Mouse (Mus musculus) hindbrain, embryonic 15.5 days (tissue): ENCODE measurements at regions not wholly inside any gene's neighbourhood (a gene's known extent, or its start where the extent isn't known, plus 50 kb on each side); places are given as distances from the start of the nearest gene placed in this dataset.

Experiments
- ATAC-seq: fragments of 200-750 bp; cut with Nextera tagmentation; 2 replicates; pipeline ENCODE4 v1.8.0; 2017; ENCODE audit warnings: low read depth, moderate number of reproducible peaks, moderate TSS enrichment; ENCODE audit not compliant: low FRiP score
- H3K27ac ChIP-seq: fragments of 300-500 bp; sonication (generic); replicated peaks from 2 replicates; pipeline ENCODE4 v1.5.1; 2015; ENCODE audit warnings: mild to moderate bottlenecking, inconsistent platforms
- H3K27me3 ChIP-seq: fragments of 300-500 bp; sonication (generic); 2 replicates; pipeline ENCODE4 v1.6.1; 2015; ENCODE audit warnings: control low read depth, inconsistent platforms
- H3K36me3 ChIP-seq: fragments of 300-500 bp; sonication (generic); 2 replicates; pipeline ENCODE4 v1.6.1; 2015; ENCODE audit warnings: control low read depth, inconsistent platforms
- H3K4me1 ChIP-seq: fragments of 300-500 bp; sonication (generic); replicated peaks from 2 replicates; pipeline ENCODE4 v1.6.1; 2015; ENCODE audit warnings: control low read depth, inconsistent platforms
- H3K4me2 ChIP-seq: fragments of 300-500 bp; sonication (generic); 2 replicates; pipeline ENCODE4 v1.6.1; 2015; ENCODE audit warnings: moderate library complexity, mild to moderate bottlenecking, inconsistent platforms
- H3K4me3 ChIP-seq: fragments of 300-500 bp; sonication (generic); 2 replicates; pipeline ENCODE4 v1.5.1; 2015; ENCODE audit warnings: mild to moderate bottlenecking, inconsistent platforms
- H3K9ac ChIP-seq: fragments of 300-500 bp; sonication (generic); 2 replicates; pipeline ENCODE4 v1.6.1; 2015; ENCODE audit warnings: inconsistent platforms
- H3K9me3 ChIP-seq: fragments of 300-500 bp; sonication (generic); 2 replicates; pipeline ENCODE4 v1.6.1; 2016; ENCODE audit warnings: control low read depth, inconsistent platforms
- WGBS: fragments of 180-500 bp; shearing (Covaris S2); methylation state at CpG from one replicate; pipeline ENCODE4 v1.1.7; 2015; 5-methylcytosine and 5-hydroxymethylcytosine counted together

DNA sequence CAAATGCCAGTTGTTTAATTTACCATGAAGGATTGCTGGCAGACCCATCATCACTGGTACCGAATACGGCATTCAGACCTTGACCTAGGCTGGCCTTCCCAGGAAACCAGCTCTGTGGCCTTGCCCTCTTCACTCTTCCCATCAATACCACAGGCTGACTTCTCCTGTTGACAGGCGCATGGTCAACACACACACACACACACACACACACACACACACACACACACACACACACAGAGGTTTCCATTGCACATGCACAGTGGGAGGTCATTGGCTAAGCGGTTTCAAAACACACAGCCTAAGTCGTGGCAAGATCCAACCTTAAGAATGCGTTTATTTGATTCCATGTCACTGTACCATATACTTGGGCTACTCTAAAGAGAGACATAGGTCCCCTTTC, 298.7 kb upstream of the Klf3 start:
- Histone ChIP-seq H3K27me3 (no peaks in the 10 kb centered on the region), H3K4me1 (peaks cover 25% of the 10 kb centered on the region), H3K27ac (no peak overlapping the region), H3K4me3 (no peak overlapping the region), H3K4me2 (no peak overlapping the region), H3K36me3 (no peaks in the 10 kb centered on the region), H3K9me3 (no peaks in the 10 kb centered on the region), H3K9ac (no peak overlapping the region)
- 49% methylated on average over 6 of the region's 6 CpGs for WGBS
- no peak for ATAC-seq

DNA sequence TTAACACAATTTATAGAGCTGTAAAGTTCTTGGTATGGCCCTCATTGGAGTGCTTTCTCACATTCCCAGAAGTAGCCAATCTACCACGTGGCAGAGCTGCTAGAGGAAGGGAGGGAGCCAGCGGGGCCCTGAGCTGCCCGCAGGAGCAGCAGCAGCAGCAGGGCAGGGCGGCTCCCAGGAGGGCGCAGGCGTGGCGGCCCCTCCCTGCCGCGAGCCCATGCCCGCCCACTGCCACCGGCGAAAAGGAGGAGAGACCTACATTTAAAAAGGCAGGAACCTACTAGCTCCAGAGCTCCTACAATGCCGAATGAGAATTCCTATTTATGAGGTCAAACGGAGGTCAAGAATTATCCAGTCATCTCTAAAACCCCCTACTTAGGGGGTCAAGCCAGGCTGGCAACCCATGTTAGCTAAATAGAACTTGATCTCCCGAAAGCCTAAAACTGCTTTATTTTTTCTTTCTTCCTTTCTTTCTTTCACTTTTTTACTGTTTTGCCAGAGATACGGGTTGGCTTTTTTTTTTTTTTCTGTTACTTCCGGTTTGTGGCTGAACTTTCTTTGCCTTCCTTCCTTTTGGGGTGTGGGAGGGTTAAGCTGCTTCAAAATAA, 297.9 kb upstream of the Klf3 start:
- ATAC-seq = no peak; the same call in 1 of the 2 replicates
- no peaks in the 10 kb centered on the region for H3K27me3 ChIP-seq
- H3K9me3 ChIP-seq = no peaks in the 10 kb centered on the region
- no peaks in the 10 kb centered on the region for H3K36me3 ChIP-seq
- no peak overlapping the region for H3K27ac ChIP-seq
- H3K4me3 ChIP-seq = peak overlapping the region; percentile 35
- 2% methylated on average over 17 of the region's 17 CpGs for WGBS
- H3K4me2 ChIP-seq = peak overlapping the region; percentile 65
- H3K9ac ChIP-seq = no peak overlapping the region; the same call in 1 of the 2 replicates
- peaks cover 25% of the 10 kb centered on the region for H3K4me1 ChIP-seq

DNA sequence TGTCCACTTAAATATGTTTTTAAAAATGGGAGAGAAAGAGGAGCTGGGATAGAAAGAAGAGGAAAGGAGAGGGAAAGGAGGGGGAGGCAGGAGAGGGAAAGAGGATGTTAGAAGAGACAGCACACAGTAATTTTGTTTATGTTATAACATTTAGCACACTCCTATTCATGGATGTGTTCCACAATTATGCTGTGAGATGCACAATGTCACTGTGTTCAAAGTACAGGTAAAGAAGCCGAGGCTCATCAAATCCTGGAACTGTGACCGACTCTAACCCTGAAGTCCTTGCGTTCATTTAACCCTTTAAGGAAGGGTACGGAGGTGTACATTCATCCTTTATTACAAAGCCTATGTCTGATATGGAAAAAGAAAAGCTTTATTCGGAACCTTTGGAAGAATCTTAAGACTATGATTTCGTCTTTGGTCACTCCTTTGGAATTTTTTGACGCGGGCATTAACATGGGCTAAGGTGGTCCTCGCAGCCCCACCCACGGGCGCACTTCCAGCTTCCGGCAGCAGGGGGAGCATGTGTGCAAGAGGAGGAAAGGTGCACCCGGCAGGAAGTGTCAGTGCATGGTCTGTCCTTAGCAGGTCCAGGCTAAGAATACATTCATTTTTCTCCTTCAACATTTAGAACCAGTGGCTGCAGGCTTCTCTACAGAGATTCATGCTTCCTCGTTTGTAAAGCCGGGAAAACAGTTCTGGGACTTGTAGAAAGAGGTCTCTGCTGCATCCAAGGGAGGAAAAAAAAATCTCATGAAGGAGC, 297.2 kb upstream of the Klf3 start:
- Histone ChIP-seq H3K4me1 (peaks cover 25% of the 10 kb centered on the region), H3K27me3 (no peaks in the 10 kb centered on the region), H3K27ac (no peak overlapping the region; the same call in 1 of the 2 replicates), H3K4me3 (peak overlapping the region; percentile 35), H3K4me2 (peak overlapping the region; percentile 65), H3K9me3 (no peaks in the 10 kb centered on the region), H3K36me3 (no peaks in the 10 kb centered on the region), H3K9ac (0 out of 2 replicates have a peak overlapping the region, but pooled peaks have one; percentile 26)
- 2% methylated on average over 15 of the region's 15 CpGs for WGBS
- ATAC-seq = peak; percentile 55

DNA sequence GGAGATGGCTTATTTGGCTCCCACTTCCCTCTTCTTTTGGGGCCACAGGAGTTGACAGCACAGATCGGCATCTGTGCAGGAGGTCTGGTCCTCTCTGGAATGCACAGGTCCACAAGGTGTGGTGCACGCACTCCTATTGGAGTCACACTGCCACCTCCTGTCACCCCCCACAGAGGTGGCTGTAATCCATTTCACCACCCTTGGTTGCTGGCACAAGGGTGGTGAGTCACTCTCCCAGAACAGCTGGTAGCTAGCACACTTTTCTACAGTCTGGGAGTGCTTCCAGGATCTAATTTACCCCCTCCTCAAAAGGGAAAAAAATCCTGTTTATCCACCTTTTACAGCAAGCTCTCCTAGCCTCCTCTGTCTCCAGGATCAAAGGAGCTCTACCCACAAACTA, 294.6 kb upstream of the Klf3 start:
- 68% methylated on average over 2 of the region's 2 CpGs for WGBS
- H3K27me3 ChIP-seq = no peaks in the 10 kb centered on the region
- H3K9ac ChIP-seq = no peak overlapping the region
- H3K9me3 ChIP-seq = no peaks in the 10 kb centered on the region
- no peak overlapping the region for H3K4me3 ChIP-seq
- ATAC-seq = no peak
- no peak overlapping the region for H3K4me2 ChIP-seq
- H3K27ac ChIP-seq = no peak overlapping the region
- peaks cover 23% of the 10 kb centered on the region for H3K4me1 ChIP-seq
- no peaks in the 10 kb centered on the region for H3K36me3 ChIP-seq

DNA sequence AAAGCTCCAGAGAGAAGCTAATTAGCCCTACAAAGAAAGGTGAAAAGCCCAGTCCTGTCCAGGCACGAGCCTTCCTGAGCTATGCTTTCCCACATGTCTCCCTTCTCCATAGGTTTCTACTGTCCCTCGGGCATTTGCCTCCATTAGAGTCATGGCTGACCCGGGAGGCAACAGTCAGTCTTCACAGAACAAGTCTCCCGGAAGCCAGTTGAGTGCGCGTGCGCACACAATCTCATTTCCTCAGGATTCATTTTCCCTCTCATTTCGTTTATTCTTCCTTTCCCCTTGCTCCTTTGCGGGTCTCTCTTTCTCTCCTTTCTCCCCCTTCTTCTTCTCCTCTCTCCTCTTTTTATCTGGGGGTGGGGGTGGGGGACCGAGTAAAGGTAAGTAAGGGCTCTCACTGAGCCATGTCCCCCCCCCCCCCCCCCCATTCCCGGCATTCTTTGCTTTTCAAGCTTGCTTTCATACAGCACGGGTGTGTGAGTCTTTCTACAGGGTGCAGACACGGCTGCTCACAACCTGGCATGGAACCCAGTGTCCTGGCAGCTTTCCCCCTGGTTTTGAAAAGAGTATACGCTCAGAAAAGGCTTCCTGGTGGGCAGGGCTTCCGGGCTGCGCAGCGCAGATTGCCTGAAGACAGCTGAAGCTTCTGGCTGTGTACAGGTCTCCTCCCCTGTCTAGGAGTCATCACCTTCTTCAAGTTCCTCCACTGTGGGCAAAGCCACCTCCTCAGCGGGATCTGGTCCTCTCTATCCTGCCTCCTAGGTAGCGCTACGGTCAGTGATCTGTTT, 289.8 kb upstream of the Klf3 start:
- no peaks in the 10 kb centered on the region for H3K4me1 ChIP-seq
- H3K4me2 ChIP-seq = no peak overlapping the region
- no peaks in the 10 kb centered on the region for H3K9me3 ChIP-seq

DNA sequence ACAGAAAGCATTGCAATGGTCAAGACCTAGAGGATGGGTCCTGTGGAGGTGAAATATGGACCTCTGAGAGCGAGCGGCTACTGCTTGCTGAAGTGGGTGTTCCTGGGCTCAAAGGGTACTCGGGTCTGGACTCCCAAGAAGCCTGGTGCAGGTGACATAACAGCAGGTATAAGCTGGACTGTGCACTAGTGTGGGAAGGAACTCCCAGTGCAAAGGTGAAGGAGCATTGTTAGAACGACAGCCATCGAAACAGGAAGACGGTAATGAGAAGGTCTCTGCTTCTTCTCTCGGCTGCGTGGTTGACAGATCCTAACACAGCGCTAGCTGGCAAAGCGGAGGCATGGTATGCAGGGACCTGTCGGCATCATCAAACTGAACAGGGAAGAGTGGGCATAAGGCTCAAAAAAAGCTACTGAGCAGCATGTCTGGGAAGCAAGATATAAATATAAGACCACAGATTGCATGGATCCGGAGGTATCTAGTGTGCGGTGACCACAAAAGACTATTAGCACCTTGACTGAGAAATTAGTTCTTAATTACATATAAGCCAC, 287.0 kb upstream of the Klf3 start:
- no peaks in the 10 kb centered on the region for H3K36me3 ChIP-seq
- H3K9me3 ChIP-seq = no peaks in the 10 kb centered on the region
- H3K4me1 ChIP-seq = no peaks in the 10 kb centered on the region
- 89% methylated on average over 13 of the region's 13 CpGs for WGBS
- no peak for ATAC-seq
- H3K27ac ChIP-seq = no peak overlapping the region
- no peak overlapping the region for H3K4me3 ChIP-seq
- H3K4me2 ChIP-seq = no peak overlapping the region
- no peaks in the 10 kb centered on the region for H3K27me3 ChIP-seq
- H3K9ac ChIP-seq = no peak overlapping the region

More for the DNA sequence above, 289.8 kb upstream of the Klf3 start:
- Histone ChIP-seq H3K27me3 (no peaks in the 10 kb centered on the region), H3K36me3 (no peaks in the 10 kb centered on the region), H3K9ac (no peak overlapping the region), H3K4me3 (no peak overlapping the region), H3K27ac (no peak overlapping the region)
- WGBS = 72% methylated on average over 19 of the region's 20 CpGs
- peak; percentile 42; the same call in 1 of the 2 replicates for ATAC-seq

DNA sequence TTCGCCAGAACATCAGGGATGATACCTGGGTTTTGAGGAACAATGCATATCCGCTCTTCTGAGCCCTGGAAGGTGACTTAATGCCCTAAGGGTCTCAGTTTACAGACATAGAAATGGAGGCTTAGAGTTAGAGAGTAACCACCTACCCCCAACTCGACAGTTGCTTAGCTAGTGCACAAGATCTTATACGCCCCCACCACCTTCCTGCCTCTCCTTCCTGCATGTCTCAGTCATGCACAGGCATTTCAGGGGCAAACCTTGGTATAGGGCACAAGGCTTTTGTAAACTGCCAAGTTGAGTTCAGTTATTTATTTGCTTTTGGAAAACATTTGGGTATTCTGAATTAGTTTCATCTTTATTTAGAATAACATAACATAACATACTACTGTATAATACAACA, 285.9 kb upstream of the Klf3 start:
- no peak overlapping the region for H3K9ac ChIP-seq
- no peaks in the 10 kb centered on the region for H3K9me3 ChIP-seq
- no peaks in the 10 kb centered on the region for H3K36me3 ChIP-seq
- no peak overlapping the region for H3K4me3 ChIP-seq
- no peaks in the 10 kb centered on the region for H3K27me3 ChIP-seq
- ATAC-seq = no peak
- H3K27ac ChIP-seq = no peak overlapping the region
- no peak overlapping the region for H3K4me2 ChIP-seq
- no peaks in the 10 kb centered on the region for H3K4me1 ChIP-seq
- 92% methylated on average over 4 of the region's 4 CpGs for WGBS

DNA sequence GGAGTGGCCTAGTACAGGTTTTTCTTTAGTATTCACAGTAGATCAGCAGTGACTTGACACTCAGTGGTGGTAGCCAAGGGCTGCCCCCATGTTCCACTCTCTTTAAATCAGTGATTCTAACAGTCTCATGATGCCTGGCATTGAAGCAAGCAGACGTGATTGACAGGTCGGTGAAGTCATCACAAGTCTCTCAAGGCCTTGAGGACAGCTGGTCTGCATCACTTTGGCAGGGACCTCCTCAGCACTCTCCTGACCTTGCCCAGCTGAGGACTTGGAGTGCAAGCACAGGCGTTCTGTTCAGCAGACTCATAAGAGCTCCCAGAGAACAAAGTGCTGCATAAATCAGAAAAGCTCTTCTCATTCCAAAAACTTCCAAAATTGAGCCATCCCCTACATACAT, 285.4 kb upstream of the Klf3 start:
- ATAC-seq = no peak
- Histone ChIP-seq H3K4me1 (no peaks in the 10 kb centered on the region), H3K36me3 (no peaks in the 10 kb centered on the region), H3K9ac (no peak overlapping the region), H3K9me3 (no peaks in the 10 kb centered on the region), H3K27ac (no peak overlapping the region), H3K27me3 (no peaks in the 10 kb centered on the region), H3K4me2 (no peak overlapping the region), H3K4me3 (no peak overlapping the region)
- 54% methylated on average over 3 of the region's 3 CpGs for WGBS

DNA sequence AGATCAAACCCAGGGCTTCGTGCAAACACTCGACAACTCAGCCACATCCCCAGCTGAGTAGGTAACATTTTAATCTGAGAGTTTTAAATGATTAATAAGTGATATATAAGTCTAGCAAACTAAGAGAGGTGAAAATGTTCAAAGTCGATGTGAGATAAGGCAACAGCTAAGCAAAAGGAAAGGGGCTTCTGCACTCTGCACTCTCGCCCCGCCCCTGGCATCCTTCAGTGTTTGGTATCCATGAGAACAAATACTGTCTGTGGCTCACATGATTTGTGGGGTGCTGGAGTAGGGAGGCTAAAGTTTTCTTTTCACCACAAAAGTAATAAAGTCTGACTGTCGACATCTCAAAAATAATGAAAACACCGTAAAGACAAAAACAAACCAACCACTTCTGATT, 284.2 kb upstream of the Klf3 start:
- no peaks in the 10 kb centered on the region for H3K4me1 ChIP-seq
- H3K4me3 ChIP-seq = no peak overlapping the region
- no peak for ATAC-seq
- no peaks in the 10 kb centered on the region for H3K36me3 ChIP-seq
- no peaks in the 10 kb centered on the region for H3K9me3 ChIP-seq
- H3K27me3 ChIP-seq = no peaks in the 10 kb centered on the region
- 88% methylated on average over 7 of the region's 7 CpGs for WGBS
- H3K9ac ChIP-seq = no peak overlapping the region
- H3K4me2 ChIP-seq = no peak overlapping the region
- H3K27ac ChIP-seq = no peak overlapping the region

DNA sequence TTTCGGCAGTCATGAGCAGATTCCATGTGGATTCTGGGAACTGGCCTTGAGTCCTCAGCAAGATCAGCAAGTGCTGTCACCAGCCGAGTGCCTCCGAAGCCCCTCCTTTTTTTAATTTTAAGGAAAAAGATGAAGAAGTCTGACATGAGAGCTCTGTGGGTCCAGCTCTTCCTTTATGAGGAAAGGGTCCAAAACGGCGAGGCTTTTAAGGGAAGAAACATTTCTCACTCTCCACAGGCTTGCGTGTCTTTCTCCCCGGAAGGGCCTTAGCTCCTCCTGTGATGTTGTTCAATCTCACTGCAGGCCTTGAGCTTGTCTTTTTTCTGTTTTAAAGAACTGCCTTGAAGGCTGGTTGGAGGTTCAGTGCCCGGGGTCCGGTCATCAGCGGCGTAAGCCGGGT, 283.5 kb upstream of the Klf3 start:
- 80% methylated on average over 12 of the region's 12 CpGs for WGBS
- Histone ChIP-seq H3K27me3 (no peaks in the 10 kb centered on the region), H3K36me3 (no peaks in the 10 kb centered on the region)

DNA sequence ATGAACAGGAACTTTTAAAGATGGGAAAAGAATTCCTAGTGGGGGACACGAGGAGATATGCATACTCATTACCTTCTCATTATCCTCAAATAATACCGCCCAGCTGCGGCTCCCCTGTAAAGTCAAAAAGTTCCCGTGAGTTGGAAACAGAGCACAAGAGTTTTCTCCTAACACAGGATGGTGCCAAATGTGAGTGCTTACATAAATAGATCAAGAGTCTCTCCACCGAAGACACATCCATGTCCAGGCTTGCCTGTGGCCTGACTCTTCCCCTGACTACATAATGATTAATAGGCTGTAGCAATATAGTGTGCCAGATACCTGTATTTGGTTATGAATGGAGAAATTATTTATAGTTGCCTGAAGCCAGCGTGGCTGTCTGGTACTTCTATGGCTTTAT, 281.8 kb upstream of the Klf3 start:
- Histone ChIP-seq H3K4me1 (no peaks in the 10 kb centered on the region), H3K27me3 (no peaks in the 10 kb centered on the region), H3K4me3 (no peak overlapping the region), H3K36me3 (no peaks in the 10 kb centered on the region), H3K4me2 (no peak overlapping the region), H3K9ac (no peak overlapping the region), H3K9me3 (no peaks in the 10 kb centered on the region), H3K27ac (no peak overlapping the region)
- 75% methylated on average over 6 of the region's 6 CpGs for WGBS
- no peak for ATAC-seq

More for the DNA sequence above, 283.5 kb upstream of the Klf3 start:
- Histone ChIP-seq H3K4me3 (no peak overlapping the region), H3K9me3 (no peaks in the 10 kb centered on the region), H3K4me1 (no peaks in the 10 kb centered on the region), H3K9ac (no peak overlapping the region), H3K4me2 (no peak overlapping the region), H3K27ac (no peak overlapping the region)
- no peak for ATAC-seq

DNA sequence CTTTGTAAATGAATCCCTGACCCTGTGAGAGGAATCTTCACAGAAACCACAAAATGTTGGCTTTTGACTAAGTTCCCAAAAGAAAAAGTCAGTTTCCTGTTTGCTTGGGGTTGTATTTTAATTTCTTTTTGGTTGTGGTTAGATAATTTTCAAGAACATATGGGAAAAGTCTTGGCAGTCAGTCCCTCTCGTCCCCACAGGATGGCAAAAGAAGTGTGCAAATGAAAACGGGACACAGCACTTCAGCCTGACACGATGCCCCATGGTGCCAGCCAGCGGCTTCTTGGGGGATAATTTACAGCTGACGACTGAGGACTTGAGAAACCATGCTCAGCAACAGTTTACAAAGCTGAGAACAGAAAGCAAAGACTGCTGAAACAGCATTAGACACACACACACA, 281.2 kb upstream of the Klf3 start:
- 32% methylated on average over 5 of the region's 5 CpGs for WGBS

More for the DNA sequence above, 281.2 kb upstream of the Klf3 start:
- Histone ChIP-seq H3K4me2 (no peak overlapping the region), H3K4me1 (no peaks in the 10 kb centered on the region), H3K27ac (no peak overlapping the region), H3K9me3 (no peaks in the 10 kb centered on the region), H3K9ac (no peak overlapping the region), H3K27me3 (no peaks in the 10 kb centered on the region), H3K36me3 (no peaks in the 10 kb centered on the region), H3K4me3 (no peak overlapping the region)
- no peak for ATAC-seq
